13 mouse cellular contexts compared by ENCODE assay signal in the genomic region with DNA sequence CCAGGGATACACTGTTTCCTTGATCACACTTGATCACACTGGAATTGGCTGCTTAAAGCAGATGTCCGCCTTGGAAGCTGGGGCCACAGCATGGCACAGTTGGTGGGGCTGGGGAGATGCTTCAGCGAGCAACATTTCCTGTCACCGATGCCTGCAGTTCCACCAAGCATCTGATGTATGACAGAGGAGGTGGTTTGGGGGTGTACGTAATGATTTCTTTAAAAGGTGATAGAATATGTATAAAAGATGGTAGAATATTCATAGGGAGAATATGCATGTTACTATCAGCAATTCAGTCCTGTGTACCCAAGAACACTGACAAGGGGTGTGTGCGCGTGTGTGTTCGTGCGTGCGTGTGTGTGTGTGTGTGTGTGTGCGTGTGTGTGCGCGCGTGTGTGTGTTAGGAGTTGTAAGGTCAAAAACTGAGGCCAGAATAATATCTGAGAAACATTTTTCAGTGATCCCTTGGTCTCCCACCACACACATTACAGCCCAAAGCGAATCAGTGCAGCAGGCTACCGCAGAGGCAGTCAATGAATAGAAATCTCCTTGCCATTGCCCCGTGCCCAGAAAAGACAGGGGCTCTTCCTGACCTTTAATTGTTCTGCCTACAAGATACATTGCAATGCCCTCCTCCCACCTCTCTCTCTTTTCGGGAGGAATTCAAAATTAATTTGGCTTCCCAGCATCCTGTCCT.
DNase-seq lines count a peak whose midpoint lies in the region; ATAC-seq lines count a peak whose summit lies in the region.
"Had no signal": no experiment of that assay in that cellular context is flagged by ENCODE, and none has a peak within 500 bp of the region (broad histone marks: within the 10 kb centered on the region; RNA-seq: fewer than 3 reads in every experiment).

No protein-coding gene starts in this region.

- peaks cover 39% of the 10 kb centered on the region for H3K4me1 ChIP-seq in embryonic facial prominence, embryonic 10.5 days
- H3K4me1 ChIP-seq in hindbrain, embryonic 12.5 days, result peaks cover 33% of the 10 kb centered on the region
- H3K4me1 ChIP-seq in midbrain, embryonic 13.5 days (replicated peaks), result peaks cover 30% of the 10 kb centered on the region
- H3K4me1 ChIP-seq: heart, embryonic 12.5 days; liver, embryonic 13.5 days had no signal

- peak; percentile 29 for DNase-seq in embryo, embryonic 10.5 days (ENCODE audit: low spot score)
- no peak for DNase-seq in embryonic facial prominence, embryonic 10.5 days (ENCODE audit: low spot score)
- no peak for DNase-seq in urinary bladder, postnatal 14 days (ENCODE audit: low spot score)
- no peak for DNase-seq in kidney, postnatal 10 days
- DNase-seq in spleen, postnatal 14 days (ENCODE audit: low spot score in 2 of 2), result no peak
- DNase-seq: adrenal gland, postnatal 36 days; gastrocnemius, postnatal 14 days; liver, embryonic 13.5 days; right cerebral cortex, postnatal 25 days; thymus, adult 2 months had no signal

- no peak overlapping the region for H3K4me3 ChIP-seq in embryonic facial prominence, embryonic 10.5 days
- H3K4me3 ChIP-seq in hindbrain, embryonic 12.5 days, result no peak overlapping the region
- H3K4me3 ChIP-seq in midbrain, embryonic 13.5 days (replicated peaks), result no peak overlapping the region
- H3K4me3 ChIP-seq: heart, embryonic 12.5 days; liver, embryonic 13.5 days had no signal

- H3K9me3 ChIP-seq in embryonic facial prominence, embryonic 10.5 days, result no peaks in the 10 kb centered on the region
- no peaks in the 10 kb centered on the region for H3K9me3 ChIP-seq in hindbrain, embryonic 12.5 days (replicated peaks)
- H3K9me3 ChIP-seq in midbrain, embryonic 13.5 days, result no peaks in the 10 kb centered on the region
- H3K9me3 ChIP-seq: heart, embryonic 12.5 days; liver, embryonic 13.5 days had no signal

- H3K27ac ChIP-seq in embryonic facial prominence, embryonic 10.5 days (replicated peaks), result peak overlapping the region; percentile 42; the same call in 1 of the 2 replicates
- H3K27ac ChIP-seq in hindbrain, embryonic 12.5 days, result peak overlapping the region; percentile 67
- H3K27ac ChIP-seq in midbrain, embryonic 13.5 days, result peak overlapping the region; percentile 81
- H3K27ac ChIP-seq: liver, embryonic 13.5 days had no signal

- H3K36me3 ChIP-seq in embryonic facial prominence, embryonic 10.5 days (replicated peaks), result no peaks in the 10 kb centered on the region
- H3K36me3 ChIP-seq in hindbrain, embryonic 12.5 days, result no peaks in the 10 kb centered on the region
- no peaks in the 10 kb centered on the region for H3K36me3 ChIP-seq in midbrain, embryonic 13.5 days
- H3K36me3 ChIP-seq: heart, embryonic 12.5 days; liver, embryonic 13.5 days had no signal

- no peak overlapping the region for H3K9ac ChIP-seq in hindbrain, embryonic 12.5 days
- no peak overlapping the region for H3K9ac ChIP-seq in midbrain, embryonic 13.5 days (replicated peaks)
- H3K9ac ChIP-seq: heart, embryonic 12.5 days; liver, embryonic 13.5 days had no signal

- WGBS in embryonic facial prominence, embryonic 10.5 days, result 81% methylated on average over 17 of the region's 17 CpGs
- 68% methylated on average over 17 of the region's 17 CpGs for WGBS in hindbrain, embryonic 12.5 days
- 61% methylated on average over 17 of the region's 17 CpGs for WGBS in midbrain, embryonic 13.5 days

- no peaks in the 10 kb centered on the region for H3K27me3 ChIP-seq in embryonic facial prominence, embryonic 10.5 days (replicated peaks; ENCODE audit: low read depth, poor library complexity, severe bottlenecking)
- H3K27me3 ChIP-seq in hindbrain, embryonic 12.5 days, result no peaks in the 10 kb centered on the region
- H3K27me3 ChIP-seq in midbrain, embryonic 13.5 days, result no peaks in the 10 kb centered on the region
- H3K27me3 ChIP-seq: heart, embryonic 12.5 days; liver, embryonic 13.5 days had no signal

- ATAC-seq in hindbrain, embryonic 12.5 days (ENCODE audit: low FRiP score), result peak; percentile 50
- peak; percentile 82 for ATAC-seq in midbrain, embryonic 13.5 days

- H3K4me2 ChIP-seq in hindbrain, embryonic 12.5 days (replicated peaks), result no peak overlapping the region
- H3K4me2 ChIP-seq in midbrain, embryonic 13.5 days (replicated peaks), result peak overlapping the region; percentile 5; the same call in 1 of the 2 replicates
- H3K4me2 ChIP-seq: heart, embryonic 12.5 days; liver, embryonic 13.5 days had no signal
